Mouse (Mus musculus): ENCODE measurements at regions not wholly inside any gene's neighbourhood (a gene's known extent, or its start where the extent isn't known, plus 50 kb on each side); places are given as distances from the start of the nearest gene placed in this dataset.

GRCm38 (mm10) chr13:110563967-110564366, 169.1 kb downstream of the Plk2 start:
- peak in 1 of 3 experiments; percentile 54 for TF ChIP-seq MYOD1 (IDR thresholded peaks at IDR 0.05; ENCODE audit: control insufficient read depth in 1 of 3, insufficient read length in 2 of 3, low read depth in 2 of 3)
- TF ChIP-seq POLR2AphosphoS2 (IDR thresholded peaks at IDR 0.05; ENCODE audit: insufficient read length, low read depth) = no peak
- TF ChIP-seq TCF12 (IDR thresholded peaks at IDR 0.05; ENCODE audit: insufficient read depth, poor library complexity, severe bottlenecking) = peak; percentile 16
- peak in 1 of 3 experiments; percentile 47 for TF ChIP-seq MYOG (IDR thresholded peaks at IDR 0.05; ENCODE audit: control insufficient read depth in 1 of 3, insufficient read depth in 1 of 3, insufficient read length in 2 of 3, low read depth in 2 of 3)
- TF ChIP-seq POLR2A (IDR thresholded peaks at IDR 0.05; ENCODE audit: insufficient read length, low read depth) = no peak
- no peak for TF ChIP-seq REST (IDR thresholded peaks at IDR 0.05; ENCODE audit: insufficient read depth, insufficient read length)
- peak overlapping the region; percentile 35 for H3K4me2 ChIP-seq (ENCODE audit: low read depth)
- no peaks in the 10 kb centered on the region for H3K79me2 ChIP-seq (ENCODE audit: control insufficient read depth, insufficient read depth)

GRCm38 (mm10) chr13:110568482-110569179, 173.8 kb downstream of the Plk2 start:
- H3K79me2 ChIP-seq (ENCODE audit: control insufficient read depth, insufficient read depth) = no peaks in the 10 kb centered on the region
- H3K4me3 ChIP-seq = no peak overlapping the region
- TF ChIP-seq MYOD1 (IDR thresholded peaks at IDR 0.05; ENCODE audit: control insufficient read depth in 1 of 3, insufficient read length in 2 of 3, low read depth in 2 of 3) (no peak), SRF (IDR thresholded peaks at IDR 0.05; ENCODE audit: control insufficient read depth, insufficient read length, low read depth) (no peak), TCF3 (IDR thresholded peaks at IDR 0.05; ENCODE audit: insufficient read length, low read depth) (no peak), MAX (IDR thresholded peaks at IDR 0.05; ENCODE audit: low read depth) (no peak), E2F4 (IDR thresholded peaks at IDR 0.05; ENCODE audit: insufficient read depth) (no peak), POLR2A (IDR thresholded peaks at IDR 0.05; ENCODE audit: insufficient read length, low read depth) (no peak), MYOG (IDR thresholded peaks at IDR 0.05; ENCODE audit: control insufficient read depth in 1 of 3, insufficient read depth in 1 of 3, insufficient read length in 2 of 3, low read depth in 2 of 3) (no peak), USF1 (IDR thresholded peaks at IDR 0.05; ENCODE audit: low read depth) (no peak), CEBPB (IDR thresholded peaks at IDR 0.05; ENCODE audit: insufficient read depth, poor library complexity, severe bottlenecking) (no peak), POLR2AphosphoS2 (IDR thresholded peaks at IDR 0.05; ENCODE audit: insufficient read length, low read depth) (no peak), REST (IDR thresholded peaks at IDR 0.05; ENCODE audit: insufficient read depth, insufficient read length) (no peak), TCF12 (IDR thresholded peaks at IDR 0.05; ENCODE audit: insufficient read depth, poor library complexity, severe bottlenecking) (no peak)
- H3K4me2 ChIP-seq (ENCODE audit: low read depth) = no peak overlapping the region
- no peak overlapping the region for H3ac ChIP-seq (ENCODE audit: control insufficient read depth, insufficient read length)
- no peaks in the 10 kb centered on the region for H3K36me3 ChIP-seq (ENCODE audit: control insufficient read depth, insufficient read depth)
- H3K27me3 ChIP-seq (ENCODE audit: control insufficient read depth, insufficient read depth, insufficient read length) = no peaks in the 10 kb centered on the region

More at GRCm38 (mm10) chr13:110563967-110564366, 169.1 kb downstream of the Plk2 start:
- H3K4me3 ChIP-seq = no peak overlapping the region
- H3K36me3 ChIP-seq (ENCODE audit: control insufficient read depth, insufficient read depth) = no peaks in the 10 kb centered on the region
- H3ac ChIP-seq (ENCODE audit: control insufficient read depth, insufficient read length) = no peak overlapping the region
- no peaks in the 10 kb centered on the region for H3K27me3 ChIP-seq (ENCODE audit: control insufficient read depth, insufficient read depth, insufficient read length)

GRCm38 (mm10) chr13:110569180-110569512, 174.3 kb downstream of the Plk2 start:
- TF ChIP-seq REST (IDR thresholded peaks at IDR 0.05; ENCODE audit: insufficient read depth, insufficient read length) = no peak
- no peak for TF ChIP-seq SRF (IDR thresholded peaks at IDR 0.05; ENCODE audit: control insufficient read depth, insufficient read length, low read depth)
- TF ChIP-seq POLR2AphosphoS2 (IDR thresholded peaks at IDR 0.05; ENCODE audit: insufficient read length, low read depth) = no peak
- TF ChIP-seq E2F4 (IDR thresholded peaks at IDR 0.05; ENCODE audit: insufficient read depth) = no peak
- no peak for TF ChIP-seq CEBPB (IDR thresholded peaks at IDR 0.05; ENCODE audit: insufficient read depth, poor library complexity, severe bottlenecking)
- no peak overlapping the region for H3K4me3 ChIP-seq
- H3ac ChIP-seq (ENCODE audit: control insufficient read depth, insufficient read length) = no peak overlapping the region
- no peaks in the 10 kb centered on the region for H3K27me3 ChIP-seq (ENCODE audit: control insufficient read depth, insufficient read depth, insufficient read length)
- H3K36me3 ChIP-seq (ENCODE audit: control insufficient read depth, insufficient read depth) = no peaks in the 10 kb centered on the region
- H3K4me2 ChIP-seq (ENCODE audit: low read depth) = no peak overlapping the region
- no peaks in the 10 kb centered on the region for H3K79me2 ChIP-seq (ENCODE audit: control insufficient read depth, insufficient read depth)

- Histone ChIP-seq H3K36me3 (ENCODE audit: control insufficient read depth, insufficient read depth) (no peaks in the 10 kb centered on the region), H3K79me2 (ENCODE audit: control insufficient read depth, insufficient read depth) (no peaks in the 10 kb centered on the region), H3K4me3 (no peak overlapping the region), H3K4me2 (ENCODE audit: low read depth) (no peak overlapping the region), H3ac (ENCODE audit: control insufficient read depth, insufficient read length) (no peak overlapping the region), H3K27me3 (ENCODE audit: control insufficient read depth, insufficient read depth, insufficient read length) (no peaks in the 10 kb centered on the region)
- TF ChIP-seq TCF12 (IDR thresholded peaks at IDR 0.05; ENCODE audit: insufficient read depth, poor library complexity, severe bottlenecking) (no peak), MAX (IDR thresholded peaks at IDR 0.05; ENCODE audit: low read depth) (no peak), REST (IDR thresholded peaks at IDR 0.05; ENCODE audit: insufficient read depth, insufficient read length) (no peak), TCF3 (IDR thresholded peaks at IDR 0.05; ENCODE audit: insufficient read length, low read depth) (no peak), MYOG (IDR thresholded peaks at IDR 0.05; ENCODE audit: control insufficient read depth in 1 of 3, insufficient read depth in 1 of 3, insufficient read length in 2 of 3, low read depth in 2 of 3) (peak in 1 of 3 experiments; percentile 20), E2F4 (IDR thresholded peaks at IDR 0.05; ENCODE audit: insufficient read depth) (no peak), POLR2A (IDR thresholded peaks at IDR 0.05; ENCODE audit: insufficient read length, low read depth) (no peak)
These were observed 175.5 kb downstream of the Plk2 start for GRCm38 (mm10) chr13:110570386-110570785.

GRCm38 (mm10) chr13:110573360-110574065, 178.7 kb downstream of the Plk2 start:
- Histone ChIP-seq H3ac (ENCODE audit: control insufficient read depth, insufficient read length) (no peak overlapping the region), H3K36me3 (ENCODE audit: control insufficient read depth, insufficient read depth) (no peaks in the 10 kb centered on the region), H3K4me2 (ENCODE audit: low read depth) (no peak overlapping the region), H3K79me2 (ENCODE audit: control insufficient read depth, insufficient read depth) (no peaks in the 10 kb centered on the region), H3K4me3 (no peak overlapping the region), H3K27me3 (ENCODE audit: control insufficient read depth, insufficient read depth, insufficient read length) (no peaks in the 10 kb centered on the region)
- TF ChIP-seq POLR2A (IDR thresholded peaks at IDR 0.05; ENCODE audit: insufficient read length, low read depth) (no peak), MYOG (IDR thresholded peaks at IDR 0.05; ENCODE audit: control insufficient read depth in 1 of 3, insufficient read depth in 1 of 3, insufficient read length in 2 of 3, low read depth in 2 of 3) (no peak), SRF (IDR thresholded peaks at IDR 0.05; ENCODE audit: control insufficient read depth, insufficient read length, low read depth) (no peak), TCF3 (IDR thresholded peaks at IDR 0.05; ENCODE audit: insufficient read length, low read depth) (no peak), MAX (IDR thresholded peaks at IDR 0.05; ENCODE audit: low read depth) (no peak), CEBPB (IDR thresholded peaks at IDR 0.05; ENCODE audit: insufficient read depth, poor library complexity, severe bottlenecking) (no peak), REST (IDR thresholded peaks at IDR 0.05; ENCODE audit: insufficient read depth, insufficient read length) (no peak), E2F4 (IDR thresholded peaks at IDR 0.05; ENCODE audit: insufficient read depth) (no peak), MYOD1 (IDR thresholded peaks at IDR 0.05; ENCODE audit: control insufficient read depth in 1 of 3, insufficient read length in 2 of 3, low read depth in 2 of 3) (no peak), POLR2AphosphoS2 (IDR thresholded peaks at IDR 0.05; ENCODE audit: insufficient read length, low read depth) (no peak), TCF12 (IDR thresholded peaks at IDR 0.05; ENCODE audit: insufficient read depth, poor library complexity, severe bottlenecking) (no peak), USF1 (IDR thresholded peaks at IDR 0.05; ENCODE audit: low read depth) (no peak)

Data from myocyte (in vitro differentiated cells).